Mouse (Mus musculus): ENCODE data around the gene Atat1.
"Not testable (repeated sequence)": the region's sequence is repeated elsewhere in the genome, so short reads cannot be mapped to it uniquely, and the experiment has no call there.

Gene Atat1

GRCm38 (mm10) chr17:35909919-35910369, at the start of gene Atat1:
Atat1 (minus strand) TSS chr17:35910075.
- in situ Hi-C loops (cut with MboI, MseI) = loop anchor here (5.0 kb wide), 2 partner anchors 43 to 73 kb away; partner anchors contain the start of genes Ppp1r18 and Tubb5

- in situ Hi-C loops (cut with MboI, MseI) = no loop called here
Measured at GRCm38 (mm10) chr17:35958533-35959223, 48.8 kb upstream of the Atat1 start.

GRCm38 (mm10) chr17:35954665-35955064, 44.8 kb upstream of the Atat1 start:
- in situ Hi-C loops (cut with MboI, MseI) = no loop called here

GRCm38 (mm10) chr17:35952559-35952958, 42.7 kb upstream of the Atat1 start:
- in situ Hi-C loops (cut with MboI, MseI) = not testable (repeated sequence)

- in situ Hi-C loops (cut with MboI, MseI) = not testable (repeated sequence)
Measured at GRCm38 (mm10) chr17:35950946-35951345, 41.1 kb upstream of the Atat1 start.

- in situ Hi-C loops (cut with MboI, MseI) = loop anchor here (5.0 kb wide), 1 partner anchor 47 kb away; no protein-coding TSS in a partner anchor
Measured at GRCm38 (mm10) chr17:35939941-35940340, 30.1 kb upstream of the Atat1 start.

GRCm38 (mm10) chr17:35939108-35939507, 29.2 kb upstream of the Atat1 start:
- in situ Hi-C loops (cut with MboI, MseI) = loop anchor here (5.0 kb wide), 1 partner anchor 48 kb away; no protein-coding TSS in a partner anchor

- in situ Hi-C loops (cut with MboI, MseI) = loop anchor here (5.0 kb wide), 1 partner anchor 49 kb away; no protein-coding TSS in a partner anchor
Measured at GRCm38 (mm10) chr17:35937700-35938348, 27.9 kb upstream of the Atat1 start.

GRCm38 (mm10) chr17:35935763-35936162, 25.9 kb upstream of the Atat1 start:
- in situ Hi-C loops (cut with MboI, MseI) = loop anchor here (5.0 kb wide), 1 partner anchor 52 kb away; no protein-coding TSS in a partner anchor

GRCm38 (mm10) chr17:35932608-35933007, 22.7 kb upstream of the Atat1 start:
- in situ Hi-C loops (cut with MboI, MseI) = no loop called here

GRCm38 (mm10) chr17:35930627-35931026, 20.8 kb upstream of the Atat1 start:
- in situ Hi-C loops (cut with MboI, MseI) = no loop called here

GRCm38 (mm10) chr17:35929534-35929933, 19.7 kb upstream of the Atat1 start:
- in situ Hi-C loops (cut with MboI, MseI) = loop anchor here (5.0 kb wide), 2 partner anchors 33 to 103 kb away; partner anchors contain the start of gene H2-T23

- in situ Hi-C loops (cut with MboI, MseI) = loop anchor here (5.0 kb wide), 2 partner anchors 35 to 105 kb away; partner anchors contain the start of gene H2-T23
Measured at GRCm38 (mm10) chr17:35927471-35927870, 17.6 kb upstream of the Atat1 start.

- in situ Hi-C loops (cut with MboI, MseI) = no loop called here
Measured at GRCm38 (mm10) chr17:35923281-35923680, 13.4 kb upstream of the Atat1 start.

- in situ Hi-C loops (cut with MboI, MseI) = no loop called here
Measured at GRCm38 (mm10) chr17:35922566-35922965, 12.7 kb upstream of the Atat1 start.

GRCm38 (mm10) chr17:35921710-35922109, 11.8 kb upstream of the Atat1 start:
- in situ Hi-C loops (cut with MboI, MseI) = no loop called here

- in situ Hi-C loops (cut with MboI, MseI) = no loop called here
Measured at GRCm38 (mm10) chr17:35920862-35921562, 11.1 kb upstream of the Atat1 start.

- in situ Hi-C loops (cut with MboI, MseI) = no loop called here
Measured at GRCm38 (mm10) chr17:35920384-35920783, 10.5 kb upstream of the Atat1 start.

GRCm38 (mm10) chr17:35919864-35920301, 10.0 kb upstream of the Atat1 start:
- in situ Hi-C loops (cut with MboI, MseI) = no loop called here

- in situ Hi-C loops (cut with MboI, MseI) = no loop called here
Measured at GRCm38 (mm10) chr17:35919060-35919715, 9.3 kb upstream of the Atat1 start.
